21 mouse cellular contexts compared by ENCODE assay signal in genomic region chr5:119534946-119535345, GRCm38 (mm10).
A peak's percentile ranks its signal among the peaks of the same experiment; 100 is the strongest.
DNase-seq lines count a peak whose midpoint lies in the region; ATAC-seq and TF ChIP-seq lines count a peak whose summit lies in the region.
"Had no signal": no experiment of that assay in that cellular context is flagged by ENCODE, and none has a peak within 500 bp of the region (broad histone marks: within the 10 kb centered on the region; RNA-seq: fewer than 3 reads in every experiment).

No protein-coding gene starts in this region.

- TF ChIP-seq CTCF in testis, adult 2 months (IDR thresholded peaks at IDR 0.05; ENCODE audit: control insufficient read depth, insufficient read depth, insufficient replicate concordance, low read depth, low read length), result no peak
- TF ChIP-seq CTCF in thymus, adult 2 months (IDR thresholded peaks at IDR 0.05; ENCODE audit: borderline replicate concordance, control insufficient read depth, extremely low read depth, insufficient read depth, low read length, poor library complexity), result no peak

- no peak for DNase-seq in testis, postnatal 10 days (ENCODE audit: low spot score)
- peak; percentile 69 for DNase-seq in embryonic facial prominence, embryonic 11.5 days (ENCODE audit: low spot score)
- DNase-seq in mesoderm, embryonic 11.5 days (ENCODE audit: low read depth, low spot score), result peak; percentile 31
- no peak for DNase-seq in thymus, adult 2 months
- no peak for DNase-seq in adrenal gland, postnatal 36 days
- DNase-seq: adrenal gland, adult 2 months; adrenal gland, postnatal 10 days; adrenal gland, postnatal 25 days; cerebellum, adult 11-12 months; cerebellum, adult 8-10 months; cerebellum, adult 9-11 months; cerebellum, postnatal 14 days; cerebellum, postnatal 36 days had no signal

- H3K4me1 ChIP-seq in testis, adult 2 months (ENCODE audit: control insufficient read depth, insufficient read depth, low read length), result no peaks in the 10 kb centered on the region; the same call in 1 of the 2 replicates
- H3K4me1 ChIP-seq in embryonic facial prominence, embryonic 11.5 days (ENCODE audit: control insufficient read depth, insufficient read depth, low read length), result peaks cover 4% of the 10 kb centered on the region; the same call in 1 of the 2 replicates
- H3K4me1 ChIP-seq in thymus, adult 2 months (replicated peaks; ENCODE audit: control insufficient read depth, insufficient read depth, low read length), result no peaks in the 10 kb centered on the region

- ATAC-seq in embryonic facial prominence, embryonic 11.5 days (replicated peaks; ENCODE audit: insufficient number of reproducible peaks, low FRiP score, low TSS enrichment, low read depth), result no peak
- ATAC-seq: forebrain, embryonic 14.5 days; forebrain, embryonic 16.5 days had no signal

- H3K36me3 ChIP-seq in testis, adult 2 months (ENCODE audit: control insufficient read depth, insufficient read depth, low read length), result no peaks in the 10 kb centered on the region
- no peaks in the 10 kb centered on the region for H3K36me3 ChIP-seq in embryonic facial prominence, embryonic 11.5 days (replicated peaks; ENCODE audit: control insufficient read depth, insufficient read depth, low read depth, low read length)
- H3K36me3 ChIP-seq in thymus, adult 2 months (ENCODE audit: control insufficient read depth, insufficient read depth, low read length), result no peaks in the 10 kb centered on the region
- H3K36me3 ChIP-seq: embryonic facial prominence, embryonic 13.5 days; embryonic facial prominence, embryonic 15.5 days; forebrain, embryonic 10.5 days; forebrain, embryonic 12.5 days had no signal

- no peaks in the 10 kb centered on the region for H3K9me3 ChIP-seq in embryonic facial prominence, embryonic 11.5 days (replicated peaks; ENCODE audit: control insufficient read depth, low read length)
- H3K9me3 ChIP-seq: embryonic facial prominence, embryonic 13.5 days; embryonic facial prominence, embryonic 15.5 days; forebrain, embryonic 10.5 days; forebrain, embryonic 12.5 days had no signal

- 0 out of 2 replicates have a peak overlapping the region, but pooled peaks have one; percentile 13 for H3K4me3 ChIP-seq in testis, adult 2 months (ENCODE audit: control insufficient read depth, low read depth, low read length)
- no peak overlapping the region for H3K4me3 ChIP-seq in embryonic facial prominence, embryonic 11.5 days (ENCODE audit: low read depth, low read length)
- H3K4me3 ChIP-seq in thymus, adult 2 months (ENCODE audit: control insufficient read depth, insufficient read depth, low read length), result no peak overlapping the region
- H3K4me3 ChIP-seq: embryonic facial prominence, embryonic 13.5 days; embryonic facial prominence, embryonic 15.5 days; erythroblast, embryonic 14.5 days; forebrain, embryonic 10.5 days; forebrain, embryonic 12.5 days had no signal

- no peak for TF ChIP-seq POLR2A in testis, adult 2 months (IDR thresholded peaks at IDR 0.05; ENCODE audit: control insufficient read depth, low read depth, low read length)
- TF ChIP-seq POLR2A in thymus, adult 2 months (IDR thresholded peaks at IDR 0.05; ENCODE audit: control insufficient read depth, extremely low read depth, insufficient read depth, low read length, poor library complexity), result no peak

- 53% methylated on average over 5 of the region's 5 CpGs for WGBS in embryonic facial prominence, embryonic 11.5 days
- WGBS in thymus, adult 2 months, result 87% methylated on average over 5 of the region's 5 CpGs

- H3K4me2 ChIP-seq in embryonic facial prominence, embryonic 11.5 days (ENCODE audit: low read depth, low read length), result no peak overlapping the region
- H3K4me2 ChIP-seq: embryonic facial prominence, embryonic 13.5 days; embryonic facial prominence, embryonic 15.5 days; forebrain, embryonic 12.5 days had no signal

- no peak overlapping the region for H3K9ac ChIP-seq in embryonic facial prominence, embryonic 11.5 days (replicated peaks; ENCODE audit: low read length)
- H3K9ac ChIP-seq: embryonic facial prominence, embryonic 13.5 days; embryonic facial prominence, embryonic 15.5 days; forebrain, embryonic 12.5 days had no signal

- H3K27me3 ChIP-seq in testis, adult 2 months (ENCODE audit: control insufficient read depth, insufficient read depth, low read length), result no peaks in the 10 kb centered on the region
- no peaks in the 10 kb centered on the region for H3K27me3 ChIP-seq in embryonic facial prominence, embryonic 11.5 days (ENCODE audit: control insufficient read depth, insufficient read depth, low read length)
- H3K27me3 ChIP-seq in thymus, adult 2 months (ENCODE audit: control insufficient read depth, insufficient read depth, low read length), result no peaks in the 10 kb centered on the region
- H3K27me3 ChIP-seq: forebrain, embryonic 12.5 days had no signal

- no peak overlapping the region for H3K27ac ChIP-seq in testis, adult 2 months (ENCODE audit: control insufficient read depth, insufficient read depth, low read depth, low read length)
- no peak overlapping the region for H3K27ac ChIP-seq in embryonic facial prominence, embryonic 11.5 days (replicated peaks; ENCODE audit: low read depth, low read length)
- H3K27ac ChIP-seq in thymus, adult 2 months (ENCODE audit: control insufficient read depth, insufficient read depth, low read length), result no peak overlapping the region
- H3K27ac ChIP-seq: embryonic facial prominence, embryonic 13.5 days; embryonic facial prominence, embryonic 15.5 days; forebrain, embryonic 10.5 days; forebrain, embryonic 12.5 days had no signal

Comparison
In these comparisons a context has a peak if more than half of its experiments do, and no peak if none do; other contexts are left out.
1. DNase-seq: peak in embryonic facial prominence, embryonic 11.5 days (single experiment) and mesoderm, embryonic 11.5 days (single experiment); none in testis, postnatal 10 days (single experiment), thymus, adult 2 months (single experiment) and adrenal gland, postnatal 36 days (0 of 2).